Mouse (Mus musculus) stomach, postnatal 0 days (tissue): ENCODE measurements around the gene Dnm3.

ENCODE experiments used
- CTCF ChIP-seq: IDR thresholded peaks from 2 replicates; pipeline ENCODE4 v1.5.1; 2016; ENCODE audit warnings: antibody characterized with exemption, low read depth, mild to moderate bottlenecking, moderate library complexity
- EP300 ChIP-seq: optimal IDR thresholded peaks from 2 replicates; pipeline ENCODE3; 2016; ENCODE audit warnings: antibody characterized with exemption

- no peak for TF ChIP-seq CTCF
- no peak for TF ChIP-seq EP300
These were observed 124.0 kb downstream of the Dnm3 start for GRCm38 (mm10) chr1:162353831-162354230.
